Mouse (Mus musculus) MEL (cell line): ENCODE measurements around the gene Gm20388.

ENCODE experiments used
- CTCF ChIP-seq, 3 experiments: IDR thresholded peaks in 2 of 3; conservative IDR thresholded peaks in 1 of 3; 2 replicates each; pipeline ENCODE4 v1.5.1; 2011 to 2012; ENCODE audit warnings: low read length in 3 of 3, low read depth in 2 of 3, mild to moderate bottlenecking in 2 of 3, improper control_type of control experiment in 1 of 3, inconsistent platforms in 1 of 3, mixed read lengths in 1 of 3, moderate library complexity in 1 of 3; ENCODE audit not compliant: control insufficient read depth in 1 of 3, insufficient read depth in 1 of 3, poor library complexity in 1 of 3, severe bottlenecking in 1 of 3
- EP300 ChIP-seq, 2 experiments: IDR thresholded peaks; 2 replicates each; pipeline ENCODE4 v1.6.1; 2011; ENCODE audit warnings: improper control_type of control experiment in 2 of 2, low read length in 2 of 2, low read depth in 1 of 2, mild to moderate bottlenecking in 1 of 2
- GATA1 ChIP-seq: IDR thresholded peaks from 2 replicates; pipeline ENCODE4 v1.6.1; 2011; ENCODE audit warnings: low read depth, low read length, improper control_type of control experiment
- HCFC1 ChIP-seq: IDR thresholded peaks from 2 replicates; pipeline ENCODE4 v1.6.1; 2012; ENCODE audit warnings: low read depth, mild to moderate bottlenecking, inconsistent platforms, low read length, improper control_type of control experiment, moderate library complexity
- JUND ChIP-seq: IDR thresholded peaks from 2 replicates; pipeline ENCODE4 v1.6.1; 2011; ENCODE audit warnings: low read depth, mild to moderate bottlenecking, improper control_type of control experiment, low read length
- POLR2AphosphoS2 ChIP-seq: IDR thresholded peaks from 2 replicates; pipeline ENCODE4 v1.6.1; 2011; ENCODE audit warnings: low read length, improper control_type of control experiment
- TAL1 ChIP-seq: IDR thresholded peaks from 2 replicates; pipeline ENCODE4 v1.6.1; 2012; ENCODE audit warnings: mild to moderate bottlenecking, inconsistent platforms, low read length, moderate library complexity, mixed read lengths
- USF1 ChIP-seq: IDR thresholded peaks from 2 replicates; pipeline ENCODE4 v1.6.1; 2014; ENCODE audit warnings: low read depth, mild to moderate bottlenecking, inconsistent platforms, low read length, improper control_type of control experiment, moderate library complexity

DNA sequence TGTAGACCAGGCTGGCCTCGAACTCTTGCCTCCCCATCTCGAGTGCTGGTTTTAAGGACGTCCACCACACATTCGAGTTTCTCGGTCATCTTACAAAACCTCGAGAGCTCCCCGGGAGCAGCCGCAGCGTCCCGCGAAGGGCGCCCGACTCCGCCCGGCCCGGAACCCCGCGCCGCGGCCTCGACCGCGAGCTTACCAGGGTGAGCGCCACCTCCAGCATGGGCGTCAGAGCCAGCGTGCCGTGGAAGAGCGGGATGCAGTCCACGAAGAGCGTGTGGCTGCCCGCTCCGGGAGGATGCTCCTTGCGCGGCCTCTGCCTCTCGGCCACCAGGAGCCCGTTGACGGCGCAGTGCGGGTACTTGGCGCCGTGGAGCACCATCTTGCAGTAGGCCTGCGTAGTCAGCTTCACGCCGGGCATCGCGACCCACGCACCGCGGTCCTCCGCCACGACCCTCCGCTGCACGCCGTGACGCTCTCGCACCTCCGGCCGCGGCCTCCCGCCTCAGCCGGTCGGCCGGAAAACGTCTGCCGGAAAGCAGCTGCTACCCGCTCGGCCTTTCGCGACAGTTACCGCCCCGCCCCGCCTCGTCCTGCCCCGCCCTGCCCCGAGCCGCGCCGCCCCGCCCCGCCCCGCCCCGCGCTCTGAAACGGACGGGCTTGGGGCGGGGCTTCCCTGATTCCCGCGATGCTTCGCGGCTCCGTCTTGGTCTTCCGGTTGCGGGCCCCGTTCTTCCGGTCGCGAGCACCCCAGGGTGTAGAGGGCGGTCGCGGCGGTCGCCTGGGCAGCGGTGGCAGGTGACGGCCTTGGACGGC lies 757.1 kb downstream of the Gm20388 start, which contains the start of the genes Gm27021 and Cox4i1:
- peak; percentile 79 for TF ChIP-seq POLR2AphosphoS2
- no peak for TF ChIP-seq CTCF (IDR thresholded peaks at IDR 0.05 in 2 of 3, conservative IDR thresholded peaks at IDR 0.05 in 1 of 3; ENCODE audit: control insufficient read depth in 1 of 3, insufficient read depth in 1 of 3, low read depth in 2 of 3, low read length in 3 of 3, poor library complexity in 1 of 3, severe bottlenecking in 1 of 3)
- TF ChIP-seq GATA1, result no peak
- TF ChIP-seq USF1, result no peak
- no peak for TF ChIP-seq EP300 (IDR thresholded peaks at IDR 0.05; ENCODE audit: low read depth in 1 of 2, low read length in 2 of 2)
- peak; percentile 83 for TF ChIP-seq HCFC1
- TF ChIP-seq TAL1, result no peak
- TF ChIP-seq JUND, result no peak
